Mouse (Mus musculus) embryonic facial prominence, embryonic 13.5 days (tissue): ENCODE measurements around the gene Arhgef10l. TPM values are rescaled to one million over a fixed set of nuclear protein-coding genes. Genes with fewer than 3 reads are reported as not detected.

Source experiments
- ATAC-seq: fragments of 200-750 bp; cut with Nextera tagmentation; 2 replicates; pipeline ENCODE4 v1.8.0; 2017; ENCODE audit warnings: low read depth; ENCODE audit not compliant: insufficient number of reproducible peaks, insufficient read depth, low FRiP score, low TSS enrichment
- H3K27ac ChIP-seq: fragments of 300-500 bp; sonication (generic); 2 replicates; pipeline ENCODE4 v1.5.1; 2015; ENCODE audit warnings: moderate library complexity, mild to moderate bottlenecking, inconsistent platforms
- H3K27me3 ChIP-seq: fragments of 300-500 bp; sonication (generic); 2 replicates; pipeline ENCODE4 v1.6.1; 2015; ENCODE audit warnings: mild to moderate bottlenecking, inconsistent platforms
- H3K36me3 ChIP-seq: fragments of 300-500 bp; sonication (generic); 2 replicates; pipeline ENCODE4 v1.6.1; 2015; ENCODE audit warnings: mild to moderate bottlenecking, inconsistent platforms
- H3K4me1 ChIP-seq: fragments of 300-500 bp; sonication (generic); 2 replicates; pipeline ENCODE4 v1.6.1; 2015; ENCODE audit warnings: inconsistent platforms
- H3K4me2 ChIP-seq: fragments of 300-500 bp; sonication (generic); 2 replicates; pipeline ENCODE4 v1.6.1; 2015; ENCODE audit warnings: moderate library complexity, mild to moderate bottlenecking, inconsistent platforms
- H3K4me3 ChIP-seq: fragments of 300-500 bp; sonication (generic); 2 replicates; pipeline ENCODE4 v1.5.1; 2015; ENCODE audit warnings: mild to moderate bottlenecking, inconsistent platforms
- H3K9ac ChIP-seq: fragments of 300-500 bp; sonication (generic); 2 replicates; pipeline ENCODE4 v1.6.1; 2015; ENCODE audit warnings: mild to moderate bottlenecking, inconsistent platforms
- H3K9me3 ChIP-seq: fragments of 300-500 bp; sonication (generic); 2 replicates; pipeline ENCODE4 v1.6.1; 2016; ENCODE audit warnings: inconsistent platforms
- WGBS: fragments of 180-500 bp; shearing (Covaris S2); methylation state at CpG from one replicate; pipeline ENCODE4 v1.1.7; 2015; ENCODE audit warnings: mixed read lengths; 5-methylcytosine and 5-hydroxymethylcytosine counted together
- polyA plus RNA-seq: library from polyadenylated mRNA; unstranded; fragments of >200 nt; fragmentation: Nextera tagmentation; extraction: Ambion mirVana; gene quantifications from 2 replicates; pipeline ENCODE4 v1.2.1, GENCODE M21; 2015

Gene Arhgef10l
- polyA plus RNA-seq, 1 experiment from 2014 or later = 11.5 TPM

- Histone ChIP-seq H3K4me2 (no peak overlapping the region), H3K4me1 (no peaks in the 10 kb centered on the region), H3K4me3 (no peak overlapping the region), H3K27me3 (peaks cover 8% of the 10 kb centered on the region; the same call in 1 of the 2 replicates), H3K9me3 (no peaks in the 10 kb centered on the region), H3K36me3 (no peaks in the 10 kb centered on the region), H3K27ac (no peak overlapping the region), H3K9ac (no peak overlapping the region)
- no peak for ATAC-seq
- 54% methylated on average over 7 of the region's 7 CpGs for WGBS
These were observed 165.0 kb downstream of the Arhgef10l start for GRCm38 (mm10) chr4:140500766-140501165.

GRCm38 (mm10) chr4:140499571-140499970 is 166.2 kb downstream of the Arhgef10l start:
- Histone ChIP-seq H3K9ac (no peak overlapping the region), H3K36me3 (no peaks in the 10 kb centered on the region), H3K9me3 (no peaks in the 10 kb centered on the region), H3K4me3 (no peak overlapping the region), H3K27me3 (peaks cover 8% of the 10 kb centered on the region; the same call in 1 of the 2 replicates), H3K27ac (no peak overlapping the region), H3K4me2 (no peak overlapping the region), H3K4me1 (no peaks in the 10 kb centered on the region)
- WGBS = 85% methylated on average over 6 of the region's 6 CpGs
- no peak for ATAC-seq

DNA sequence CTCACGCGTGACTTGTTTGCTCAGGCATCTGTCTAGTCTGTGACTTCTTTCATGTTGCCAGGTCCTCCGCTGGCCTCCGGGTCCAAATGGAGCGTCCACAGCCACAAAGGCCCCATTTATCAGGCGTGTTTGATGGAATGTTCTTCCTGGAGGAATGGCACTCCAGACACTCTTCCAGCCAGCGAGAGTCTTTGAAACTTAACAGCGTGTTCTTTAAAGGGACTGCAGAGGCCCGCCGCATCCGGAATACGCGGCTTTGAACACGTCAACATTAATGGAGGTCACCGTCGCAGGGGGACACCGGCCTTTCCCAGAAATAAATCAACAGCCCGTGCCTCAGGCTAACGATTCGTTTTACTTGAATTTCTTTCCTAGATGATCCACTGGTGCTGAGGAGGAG is 168.6 kb downstream of the Arhgef10l start:
- 51% methylated on average over 20 of the region's 20 CpGs for WGBS
- ATAC-seq = no peak
- H3K4me1 ChIP-seq = no peaks in the 10 kb centered on the region

DNA sequence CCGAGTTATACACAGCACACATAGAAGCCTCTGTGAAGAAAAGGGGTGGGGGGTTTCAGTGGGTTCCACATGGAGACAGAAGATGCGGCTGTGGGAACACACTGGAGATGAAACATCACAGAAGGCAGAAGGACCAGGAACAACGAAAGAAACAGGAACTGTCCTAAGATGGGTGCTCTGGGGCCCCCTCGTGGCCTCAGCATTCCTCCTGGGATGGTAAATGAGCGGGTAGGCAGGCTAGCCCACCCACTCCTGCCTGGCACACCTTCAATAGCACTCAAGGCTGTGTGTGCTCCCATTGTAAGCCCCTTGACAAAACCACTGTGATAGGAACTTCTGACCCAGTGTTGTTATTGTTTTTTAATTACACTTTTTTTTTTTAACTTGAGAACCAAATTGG is 174.3 kb downstream of the Arhgef10l start:
- Histone ChIP-seq H3K4me2 (no peak overlapping the region), H3K9ac (no peak overlapping the region), H3K27ac (no peak overlapping the region), H3K27me3 (no peaks in the 10 kb centered on the region), H3K4me1 (no peaks in the 10 kb centered on the region), H3K4me3 (no peak overlapping the region), H3K9me3 (no peaks in the 10 kb centered on the region), H3K36me3 (no peaks in the 10 kb centered on the region)
- ATAC-seq = no peak
- 45% methylated on average over 5 of the region's 5 CpGs for WGBS

More for the DNA sequence above, 168.6 kb downstream of the Arhgef10l start:
- H3K9ac ChIP-seq = no peak overlapping the region
- no peaks in the 10 kb centered on the region for H3K27me3 ChIP-seq
- no peaks in the 10 kb centered on the region for H3K36me3 ChIP-seq
- H3K27ac ChIP-seq = no peak overlapping the region
- no peaks in the 10 kb centered on the region for H3K9me3 ChIP-seq
- no peak overlapping the region for H3K4me3 ChIP-seq
- H3K4me2 ChIP-seq = no peak overlapping the region

GRCm38 (mm10) chr4:140485442-140485841 is 180.4 kb downstream of the Arhgef10l start:
- Histone ChIP-seq H3K27ac (no peak overlapping the region), H3K4me1 (peaks cover 4% of the 10 kb centered on the region), H3K9ac (no peak overlapping the region), H3K27me3 (no peaks in the 10 kb centered on the region), H3K9me3 (no peaks in the 10 kb centered on the region), H3K4me3 (no peak overlapping the region), H3K4me2 (no peak overlapping the region), H3K36me3 (no peaks in the 10 kb centered on the region)
- 43% methylated on average over 12 of the region's 12 CpGs for WGBS
- ATAC-seq = no peak

DNA sequence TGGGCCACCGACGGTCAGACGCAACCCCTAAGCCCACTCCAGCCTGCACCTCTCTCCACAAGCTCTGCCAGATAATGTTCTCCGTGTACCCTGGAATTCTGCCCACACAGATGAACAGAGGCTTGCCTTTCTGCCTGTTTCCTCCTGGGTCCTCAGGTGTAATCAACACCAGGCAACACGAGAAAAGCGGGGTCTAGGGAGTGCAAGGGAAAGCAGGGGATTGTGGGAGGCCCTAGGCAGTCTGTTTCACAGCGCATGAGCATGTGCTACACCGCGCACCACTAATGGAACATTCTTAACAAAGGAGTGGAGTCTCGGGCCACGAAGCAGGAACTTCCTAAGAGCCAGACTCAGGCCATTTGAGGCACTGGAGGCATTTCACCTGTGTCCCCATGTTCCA is 182.7 kb downstream of the Arhgef10l start:
- Histone ChIP-seq H3K9me3 (no peaks in the 10 kb centered on the region), H3K9ac (no peak overlapping the region), H3K27me3 (no peaks in the 10 kb centered on the region), H3K4me2 (no peak overlapping the region), H3K36me3 (no peaks in the 10 kb centered on the region), H3K27ac (no peak overlapping the region), H3K4me1 (peaks cover 16% of the 10 kb centered on the region), H3K4me3 (no peak overlapping the region)
- WGBS = 66% methylated on average over 11 of the region's 11 CpGs
- ATAC-seq = no peak

- H3K4me1 ChIP-seq = peaks cover 16% of the 10 kb centered on the region
- H3K9me3 ChIP-seq = no peaks in the 10 kb centered on the region
- H3K9ac ChIP-seq = no peak overlapping the region
- H3K4me3 ChIP-seq = no peak overlapping the region
- WGBS = 41% methylated on average over 15 of the region's 15 CpGs
- no peak for ATAC-seq
- H3K4me2 ChIP-seq = no peak overlapping the region
- H3K27me3 ChIP-seq = no peaks in the 10 kb centered on the region
- H3K27ac ChIP-seq = no peak overlapping the region
- H3K36me3 ChIP-seq = no peaks in the 10 kb centered on the region
These were observed 185.3 kb downstream of the Arhgef10l start for GRCm38 (mm10) chr4:140480369-140481067.

DNA sequence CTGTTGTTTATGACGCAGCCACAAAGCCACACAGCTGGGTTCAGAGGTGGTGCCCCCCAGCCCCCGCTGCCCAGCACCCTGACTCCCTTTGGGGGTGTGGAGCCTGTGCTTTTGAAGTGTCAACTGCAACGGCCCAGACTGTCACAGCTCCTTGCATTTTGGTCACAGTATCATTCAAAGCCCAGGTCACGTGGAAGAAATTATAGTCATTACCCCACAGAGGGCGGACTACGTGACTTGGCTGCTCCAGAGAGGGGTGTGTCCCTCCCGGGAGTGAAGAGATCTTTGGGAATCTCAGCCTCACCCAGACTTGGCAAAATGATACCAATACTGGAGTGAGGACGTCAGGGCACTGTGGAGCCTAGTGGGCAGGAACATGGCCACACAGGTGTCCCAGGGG is 190.6 kb downstream of the Arhgef10l start:
- Histone ChIP-seq H3K9ac (no peak overlapping the region), H3K4me3 (no peak overlapping the region), H3K36me3 (no peaks in the 10 kb centered on the region), H3K4me1 (peaks cover 15% of the 10 kb centered on the region), H3K27ac (no peak overlapping the region), H3K9me3 (no peaks in the 10 kb centered on the region), H3K27me3 (peaks cover 10% of the 10 kb centered on the region; the same call in 1 of the 2 replicates), H3K4me2 (no peak overlapping the region)
- ATAC-seq = no peak
- 40% methylated on average over 8 of the region's 8 CpGs for WGBS

DNA sequence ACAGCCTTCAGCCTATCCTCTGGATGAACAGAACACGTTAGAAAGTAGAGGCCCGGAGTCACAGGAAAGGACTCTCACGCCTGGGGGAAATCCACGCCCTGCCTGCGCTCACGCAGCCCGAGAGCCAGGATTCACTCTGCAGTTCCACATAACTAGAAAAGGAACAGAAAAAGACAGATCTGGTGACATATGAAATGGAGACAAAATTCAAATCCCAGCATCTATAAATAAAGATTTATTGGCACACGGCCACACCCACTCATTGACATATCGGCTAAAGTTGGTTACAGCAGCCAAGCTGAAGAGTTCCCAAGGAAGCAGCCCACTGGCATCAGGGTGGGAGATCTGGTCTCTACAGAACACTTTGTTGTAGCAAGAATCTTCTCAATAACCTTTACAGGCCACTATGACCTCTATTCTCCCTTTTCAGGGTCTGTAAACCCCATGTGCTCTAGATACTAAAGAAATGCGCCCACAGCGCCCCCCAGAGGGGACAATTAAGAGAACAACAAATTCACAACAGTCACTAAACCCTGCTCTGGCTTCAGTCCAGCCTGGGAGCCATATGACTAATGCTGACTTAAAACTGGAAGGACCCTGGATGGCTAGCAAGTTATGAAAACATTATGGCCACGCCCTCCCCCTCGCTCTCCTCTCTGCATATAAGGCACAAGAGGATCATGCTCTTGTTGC is 195.9 kb downstream of the Arhgef10l start:
- Histone ChIP-seq H3K36me3 (no peaks in the 10 kb centered on the region), H3K27ac (no peak overlapping the region), H3K4me1 (0 out of 2 replicates have a peak, but pooled peaks cover under 1% of the 10 kb centered on the region), H3K4me3 (no peak overlapping the region), H3K27me3 (peaks cover 29% of the 10 kb centered on the region), H3K9ac (no peak overlapping the region), H3K9me3 (no peaks in the 10 kb centered on the region), H3K4me2 (no peak overlapping the region)
- no peak for ATAC-seq
- WGBS = 63% methylated on average over 13 of the region's 13 CpGs

DNA sequence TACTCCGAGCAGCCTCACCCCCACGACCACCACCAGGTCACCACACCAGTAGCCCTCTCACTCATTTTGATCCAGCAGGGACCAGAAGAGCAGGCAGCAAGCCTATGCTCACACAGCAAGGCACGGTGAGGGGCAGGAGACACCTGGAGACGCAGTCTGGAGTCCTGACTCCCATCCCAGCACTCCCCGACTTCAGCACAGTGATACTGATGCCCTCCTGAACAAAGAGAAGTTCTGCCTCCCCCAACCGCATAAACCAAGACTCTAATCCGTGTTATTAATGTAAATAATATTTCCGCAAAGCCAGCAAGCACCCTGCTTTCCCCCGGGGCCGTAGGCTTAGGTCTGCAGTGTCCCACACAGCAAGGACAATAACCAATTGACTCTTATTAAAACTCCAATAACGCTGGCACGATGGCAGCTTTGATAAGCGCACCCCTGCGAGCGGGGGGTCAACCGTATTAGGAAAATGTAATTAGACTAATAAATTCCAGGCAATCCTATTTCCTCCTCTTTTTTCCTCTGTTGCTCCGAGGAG is 198.5 kb downstream of the Arhgef10l start:
- H3K4me2 ChIP-seq = no peak overlapping the region
- no peak overlapping the region for H3K27ac ChIP-seq
- H3K27me3 ChIP-seq = peaks cover 25% of the 10 kb centered on the region
- no peaks in the 10 kb centered on the region for H3K4me1 ChIP-seq
- no peak overlapping the region for H3K9ac ChIP-seq
- no peak overlapping the region for H3K4me3 ChIP-seq
- no peaks in the 10 kb centered on the region for H3K36me3 ChIP-seq
- H3K9me3 ChIP-seq = no peaks in the 10 kb centered on the region
- ATAC-seq = no peak
- WGBS = 28% methylated on average over 17 of the region's 17 CpGs
